Mouse (Mus musculus) lung, postnatal 0 days (tissue): ENCODE data around the gene Gad2.
"Not testable (repeated sequence)": the region's sequence is repeated elsewhere in the genome, so short reads cannot be mapped to it uniquely, and the experiment has no call there.

Source experiments
- CTCF ChIP-seq: IDR thresholded peaks from 2 replicates; pipeline ENCODE4 v1.5.1; 2016; ENCODE audit warnings: antibody characterized with exemption, mild to moderate bottlenecking
- EP300 ChIP-seq: IDR thresholded peaks from 2 replicates; pipeline ENCODE4 v1.6.1; 2016; ENCODE audit warnings: antibody characterized with exemption, mild to moderate bottlenecking, control low read depth

DNA sequence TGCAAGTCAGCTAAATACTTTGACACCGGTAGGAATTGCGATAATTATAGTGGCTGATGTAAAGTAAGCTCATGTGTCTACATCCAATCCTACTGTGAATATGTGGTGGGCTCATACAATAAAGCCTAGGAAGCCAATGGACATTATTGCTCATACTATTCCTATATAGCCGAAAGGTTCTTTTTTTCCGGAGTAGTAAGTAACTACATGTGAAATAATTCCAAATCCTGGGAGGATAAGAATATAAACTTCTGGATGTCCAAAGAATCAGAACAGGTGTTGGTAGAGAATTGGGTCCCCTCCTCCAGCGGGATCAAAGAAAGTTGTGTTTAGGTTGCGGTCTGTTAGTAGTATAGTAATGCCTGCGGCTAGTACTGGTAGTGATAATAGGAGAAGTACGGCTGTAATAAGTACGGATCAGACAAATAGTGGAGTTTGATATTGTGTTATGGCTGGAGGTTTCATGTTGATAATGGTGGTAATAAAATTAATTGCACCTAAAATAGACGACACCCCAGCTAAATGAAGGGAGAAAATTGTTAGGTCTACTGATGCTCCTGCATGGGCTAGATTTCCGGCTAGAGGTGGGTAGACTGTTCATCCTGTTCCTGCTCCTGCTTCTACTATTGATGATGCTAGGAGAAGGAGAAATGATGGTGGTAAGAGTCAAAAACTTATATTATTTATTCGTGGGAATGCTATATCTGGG lies 33.2 kb upstream of the Gad2 start:
- not testable (repeated sequence) for TF ChIP-seq CTCF, EP300
